Mouse (Mus musculus) myocyte (in vitro differentiated cells): Measurements from ENCODE around the gene Hoxa6. TPM values are rescaled to one million over a fixed set of nuclear protein-coding genes. Genes with fewer than 3 reads are reported as not detected.

Experiments used
- H3K27me3 ChIP-seq: one replicate; pipeline ENCODE4 v1.6.1; 2011; ENCODE audit not compliant: control insufficient read depth, insufficient read depth, insufficient read length
- H3K36me3 ChIP-seq: one replicate; pipeline ENCODE4 v1.6.1; 2011; ENCODE audit not compliant: control insufficient read depth, insufficient read depth
- H3K4me2 ChIP-seq: one replicate; pipeline ENCODE4 v1.6.1; 2011; ENCODE audit warnings: low read depth, control low read depth
- H3K4me3 ChIP-seq: one replicate; pipeline ENCODE4 v1.5.1; 2011; ENCODE audit warnings: mild to moderate bottlenecking, control low read depth, moderate library complexity
- H3K79me2 ChIP-seq: one replicate; pipeline ENCODE4 v1.6.1; 2011; ENCODE audit not compliant: control insufficient read depth, insufficient read depth
- H3ac ChIP-seq: one replicate; pipeline ENCODE4 v1.6.1; 2011; ENCODE audit not compliant: control insufficient read depth, insufficient read length
- CEBPB ChIP-seq: IDR thresholded peaks from 2 replicates; pipeline ENCODE4 v1.6.1; 2011; ENCODE audit warnings: mild to moderate bottlenecking, moderate library complexity; ENCODE audit not compliant: poor library complexity, insufficient read depth, severe bottlenecking
- E2F4 ChIP-seq: IDR thresholded peaks from one replicate; pipeline ENCODE4 v1.6.1; 2011; ENCODE audit warnings: mild to moderate bottlenecking, control low read depth, moderate library complexity; ENCODE audit not compliant: insufficient read depth
- MAX ChIP-seq: IDR thresholded peaks from one replicate; pipeline ENCODE4 v1.6.1; 2011; ENCODE audit warnings: low read depth, mild to moderate bottlenecking, control low read depth
- MYOD1 ChIP-seq, 3 experiments: IDR thresholded peaks; one replicate each; pipeline ENCODE4 v1.6.1; 2011; ENCODE audit warnings: control low read depth in 2 of 3, low read depth in 2 of 3, mild to moderate bottlenecking in 2 of 3, moderate library complexity in 1 of 3; ENCODE audit not compliant: insufficient read length in 2 of 3, control insufficient read depth in 1 of 3
- MYOG ChIP-seq, 3 experiments: IDR thresholded peaks; one replicate each; pipeline ENCODE4 v1.6.1; 2011; ENCODE audit warnings: control low read depth in 2 of 3, low read depth in 2 of 3, mild to moderate bottlenecking in 2 of 3; ENCODE audit not compliant: insufficient read length in 2 of 3, control insufficient read depth in 1 of 3, insufficient read depth in 1 of 3
- POLR2A ChIP-seq: IDR thresholded peaks from one replicate; pipeline ENCODE4 v1.6.1; 2011; ENCODE audit warnings: low read depth, mild to moderate bottlenecking, control low read depth, moderate library complexity; ENCODE audit not compliant: insufficient read length
- POLR2AphosphoS2 ChIP-seq: IDR thresholded peaks from one replicate; pipeline ENCODE4 v1.6.1; 2011; ENCODE audit warnings: low read depth, control low read depth; ENCODE audit not compliant: insufficient read length
- REST ChIP-seq: IDR thresholded peaks from one replicate; pipeline ENCODE4 v1.6.1; 2011; ENCODE audit warnings: mild to moderate bottlenecking, control low read depth, moderate library complexity; ENCODE audit not compliant: insufficient read depth, insufficient read length
- SRF ChIP-seq: IDR thresholded peaks from one replicate; pipeline ENCODE4 v1.6.1; 2011; ENCODE audit warnings: low read depth; ENCODE audit not compliant: control insufficient read depth, insufficient read length
- TCF12 ChIP-seq: IDR thresholded peaks from one replicate; pipeline ENCODE4 v1.6.1; 2011; ENCODE audit warnings: mild to moderate bottlenecking, control low read depth; ENCODE audit not compliant: poor library complexity, insufficient read depth, severe bottlenecking
- TCF3 ChIP-seq: IDR thresholded peaks from one replicate; pipeline ENCODE4 v1.6.1; 2011; ENCODE audit warnings: low read depth, control low read depth; ENCODE audit not compliant: insufficient read length
- USF1 ChIP-seq: IDR thresholded peaks from one replicate; pipeline ENCODE4 v1.6.1; 2011; ENCODE audit warnings: low read depth, mild to moderate bottlenecking, control low read depth, moderate library complexity
- polyA plus RNA-seq: library from polyadenylated mRNA; unstranded; fragments of >200 nt; fragmentation: generic; extraction: Trizol; gene quantifications from one replicate; pipeline ENCODE4 v1.2.1, GENCODE M21; 2012; ENCODE audit warnings: missing spikeins

The Hoxa6 gene
- polyA plus RNA-seq, 1 experiment, result 0.88 TPM

- Histone ChIP-seq H3ac (no peak overlapping the region), H3K36me3 (no peaks in the 10 kb centered on the region), H3K79me2 (no peaks in the 10 kb centered on the region), H3K4me3 (no peak overlapping the region), H3K27me3 (no peaks in the 10 kb centered on the region), H3K4me2 (no peak overlapping the region)
- TF ChIP-seq MAX (no peak), USF1 (no peak), SRF (no peak), REST (no peak), MYOG (IDR thresholded peaks at IDR 0.05; ENCODE audit: control insufficient read depth in 1 of 3, insufficient read depth in 1 of 3, insufficient read length in 2 of 3, low read depth in 2 of 3) (no peak), MYOD1 (IDR thresholded peaks at IDR 0.05; ENCODE audit: control insufficient read depth in 1 of 3, insufficient read length in 2 of 3, low read depth in 2 of 3) (no peak), TCF3 (no peak), CEBPB (no peak), POLR2A (no peak), POLR2AphosphoS2 (no peak), E2F4 (no peak), TCF12 (no peak)
Observed at GRCm38 (mm10) chr6:52185834-52186233, 22.7 kb downstream of the Hoxa6 start.

- Histone ChIP-seq H3K79me2 (no peaks in the 10 kb centered on the region), H3K36me3 (no peaks in the 10 kb centered on the region), H3K4me2 (no peak overlapping the region), H3K4me3 (no peak overlapping the region), H3K27me3 (no peaks in the 10 kb centered on the region), H3ac (no peak overlapping the region)
- TF ChIP-seq MYOD1 (IDR thresholded peaks at IDR 0.05; ENCODE audit: control insufficient read depth in 1 of 3, insufficient read length in 2 of 3, low read depth in 2 of 3), result no peak
- no peak for TF ChIP-seq USF1
- TF ChIP-seq E2F4, result no peak
- TF ChIP-seq SRF, result no peak
- no peak for TF ChIP-seq POLR2AphosphoS2
- no peak for TF ChIP-seq POLR2A
- TF ChIP-seq TCF3, result no peak
- TF ChIP-seq TCF12, result no peak
- TF ChIP-seq REST, result no peak
- no peak for TF ChIP-seq CEBPB
- TF ChIP-seq MAX, result no peak
- TF ChIP-seq MYOG (IDR thresholded peaks at IDR 0.05; ENCODE audit: control insufficient read depth in 1 of 3, insufficient read depth in 1 of 3, insufficient read length in 2 of 3, low read depth in 2 of 3), result no peak
Observed at GRCm38 (mm10) chr6:52185222-52185621, 23.3 kb downstream of the Hoxa6 start.

- H3K79me2 ChIP-seq, result no peaks in the 10 kb centered on the region
- H3K27me3 ChIP-seq, result no peaks in the 10 kb centered on the region
- TF ChIP-seq POLR2AphosphoS2 (no peak), SRF (no peak), MYOD1 (IDR thresholded peaks at IDR 0.05; ENCODE audit: control insufficient read depth in 1 of 3, insufficient read length in 2 of 3, low read depth in 2 of 3) (no peak), MYOG (IDR thresholded peaks at IDR 0.05; ENCODE audit: control insufficient read depth in 1 of 3, insufficient read depth in 1 of 3, insufficient read length in 2 of 3, low read depth in 2 of 3) (no peak), REST (no peak), POLR2A (no peak), E2F4 (no peak), MAX (no peak), TCF12 (no peak), USF1 (no peak), CEBPB (no peak), TCF3 (no peak)
- H3K36me3 ChIP-seq, result no peaks in the 10 kb centered on the region
- no peak overlapping the region for H3ac ChIP-seq
- H3K4me2 ChIP-seq, result no peak overlapping the region
- H3K4me3 ChIP-seq, result no peak overlapping the region
Observed at GRCm38 (mm10) chr6:52184668-52185067, 23.9 kb downstream of the Hoxa6 start.

GRCm38 (mm10) chr6:52183311-52184080 is 25.0 kb downstream of the Hoxa6 start:
- no peak overlapping the region for H3K4me3 ChIP-seq
- H3K27me3 ChIP-seq, result no peaks in the 10 kb centered on the region
- H3K79me2 ChIP-seq, result no peaks in the 10 kb centered on the region
- no peak overlapping the region for H3ac ChIP-seq
- TF ChIP-seq E2F4 (no peak), MYOD1 (IDR thresholded peaks at IDR 0.05; ENCODE audit: control insufficient read depth in 1 of 3, insufficient read length in 2 of 3, low read depth in 2 of 3) (no peak), POLR2AphosphoS2 (no peak), POLR2A (no peak), MAX (no peak), MYOG (IDR thresholded peaks at IDR 0.05; ENCODE audit: control insufficient read depth in 1 of 3, insufficient read depth in 1 of 3, insufficient read length in 2 of 3, low read depth in 2 of 3) (no peak), CEBPB (no peak), REST (no peak), TCF3 (no peak), USF1 (no peak), TCF12 (no peak), SRF (no peak)
- no peaks in the 10 kb centered on the region for H3K36me3 ChIP-seq
- H3K4me2 ChIP-seq, result no peak overlapping the region
